Mouse (Mus musculus) liver, embryonic 16.5 days (tissue): Measurements from ENCODE around the gene Gria1. TPM values are rescaled to one million over a fixed set of nuclear protein-coding genes. Genes with fewer than 3 reads are reported as not detected.

Source experiments
- ATAC-seq: fragments of 200-750 bp; cut with Nextera tagmentation; 2 replicates; pipeline ENCODE4 v1.8.0; 2017; ENCODE audit warnings: low read depth, mild to moderate bottlenecking, moderate number of reproducible peaks, moderate library complexity
- H3K27ac ChIP-seq: fragments of 300-500 bp; sonication (generic); 2 replicates; pipeline ENCODE4 v1.5.1; 2014; ENCODE audit warnings: mild to moderate bottlenecking, low read length
- H3K27me3 ChIP-seq: fragments of 300-500 bp; sonication (generic); 2 replicates; pipeline ENCODE4 v1.6.1; 2014; ENCODE audit warnings: low read depth, low read length, mixed read lengths; ENCODE audit not compliant: control insufficient read depth, insufficient read depth
- H3K36me3 ChIP-seq: fragments of 300-500 bp; sonication (generic); 2 replicates; pipeline ENCODE4 v1.6.1; 2014; ENCODE audit warnings: mild to moderate bottlenecking; ENCODE audit not compliant: control insufficient read depth, insufficient read depth
- H3K4me1 ChIP-seq: fragments of 300-500 bp; sonication (generic); 2 replicates; pipeline ENCODE4 v1.6.1; 2014; ENCODE audit warnings: low read depth, low read length, mixed read lengths; ENCODE audit not compliant: control insufficient read depth
- H3K4me2 ChIP-seq: fragments of 300-500 bp; sonication (generic); 2 replicates; pipeline ENCODE4 v1.6.1; 2014; ENCODE audit warnings: low read depth, low read length, mixed read lengths
- H3K4me3 ChIP-seq: fragments of 300-500 bp; sonication (generic); 2 replicates; pipeline ENCODE4 v1.5.1; 2014; ENCODE audit warnings: low read depth, mild to moderate bottlenecking, low read length
- H3K9ac ChIP-seq: fragments of 300-500 bp; sonication (generic); 2 replicates; pipeline ENCODE4 v1.6.1; 2014; ENCODE audit warnings: low read depth, low read length
- H3K9me3 ChIP-seq: fragments of 300-500 bp; sonication (generic); replicated peaks from 2 replicates; pipeline ENCODE4 v1.6.1; 2016; ENCODE audit warnings: low read length; ENCODE audit not compliant: control insufficient read depth
- WGBS: fragments of 180-500 bp; shearing (Covaris S2); extraction: QIAGEN DNeasy Blood & Tissue Kit; methylation state at CpG from one replicate; pipeline ENCODE4 v1.1.7; 2014; ENCODE audit not compliant: insufficient replicate concordance; 5-methylcytosine and 5-hydroxymethylcytosine counted together
- polyA plus RNA-seq: library from polyadenylated mRNA; unstranded; fragments of >200 nt; fragmentation: Nextera tagmentation; extraction: Ambion mirVana; gene quantifications from 2 replicates; pipeline ENCODE4 v1.2.1, GENCODE M21; 2015

The Gria1 gene
- polyA plus RNA-seq, 1 experiment from 2014 or later = 0.06 TPM

GRCm38 (mm10) chr11:57271687-57272086 is 260.5 kb downstream of the Gria1 start:
- Histone ChIP-seq H3K9ac (no peak overlapping the region), H3K4me3 (no peak overlapping the region), H3K36me3 (no peaks in the 10 kb centered on the region), H3K4me2 (no peak overlapping the region), H3K27me3 (no peaks in the 10 kb centered on the region), H3K9me3 (no peaks in the 10 kb centered on the region), H3K27ac (no peak overlapping the region), H3K4me1 (no peaks in the 10 kb centered on the region)
- ATAC-seq = no peak
- 73% methylated on average over 8 of the region's 8 CpGs for WGBS

- H3K27ac ChIP-seq = no peak overlapping the region
- no peak overlapping the region for H3K4me3 ChIP-seq
- ATAC-seq = no peak
- no peak overlapping the region for H3K4me2 ChIP-seq
- no peaks in the 10 kb centered on the region for H3K27me3 ChIP-seq
- H3K36me3 ChIP-seq = no peaks in the 10 kb centered on the region
- no peaks in the 10 kb centered on the region for H3K4me1 ChIP-seq
- WGBS = 61% methylated on average over 4 of the region's 4 CpGs
- no peak overlapping the region for H3K9ac ChIP-seq
- H3K9me3 ChIP-seq = no peaks in the 10 kb centered on the region
Observed at GRCm38 (mm10) chr11:57274687-57275086, 263.5 kb downstream of the Gria1 start.

GRCm38 (mm10) chr11:57278056-57278455 is 266.9 kb downstream of the Gria1 start:
- Histone ChIP-seq H3K36me3 (no peaks in the 10 kb centered on the region), H3K27me3 (no peaks in the 10 kb centered on the region), H3K4me1 (no peaks in the 10 kb centered on the region), H3K9ac (no peak overlapping the region), H3K9me3 (no peaks in the 10 kb centered on the region), H3K27ac (no peak overlapping the region), H3K4me3 (no peak overlapping the region), H3K4me2 (no peak overlapping the region)
- ATAC-seq = no peak
- 35% methylated on average over 10 of the region's 10 CpGs for WGBS

- Histone ChIP-seq H3K4me1 (no peaks in the 10 kb centered on the region), H3K27ac (no peak overlapping the region)
- no peak for ATAC-seq
Observed at GRCm38 (mm10) chr11:57286119-57286518, 274.9 kb downstream of the Gria1 start.

GRCm38 (mm10) chr11:57297376-57297775 is 286.2 kb downstream of the Gria1 start:
- no peak for ATAC-seq
- Histone ChIP-seq H3K4me3 (no peak overlapping the region), H3K4me1 (no peaks in the 10 kb centered on the region), H3K36me3 (no peaks in the 10 kb centered on the region), H3K9me3 (no peaks in the 10 kb centered on the region), H3K4me2 (no peak overlapping the region), H3K27me3 (no peaks in the 10 kb centered on the region), H3K9ac (no peak overlapping the region), H3K27ac (no peak overlapping the region)
- 82% methylated on average over 8 of the region's 8 CpGs for WGBS

More at GRCm38 (mm10) chr11:57286119-57286518, 274.9 kb downstream of the Gria1 start:
- Histone ChIP-seq H3K4me2 (no peak overlapping the region), H3K9ac (no peak overlapping the region), H3K9me3 (no peaks in the 10 kb centered on the region), H3K4me3 (no peak overlapping the region), H3K36me3 (no peaks in the 10 kb centered on the region), H3K27me3 (no peaks in the 10 kb centered on the region)
- WGBS = 49% methylated on average over 2 of the region's 2 CpGs

- Histone ChIP-seq H3K4me1 (no peaks in the 10 kb centered on the region), H3K4me3 (no peak overlapping the region), H3K9me3 (no peaks in the 10 kb centered on the region), H3K9ac (no peak overlapping the region), H3K4me2 (no peak overlapping the region), H3K27me3 (no peaks in the 10 kb centered on the region), H3K27ac (no peak overlapping the region), H3K36me3 (no peaks in the 10 kb centered on the region)
- WGBS = 65% methylated on average over 2 of the region's 2 CpGs
- no peak for ATAC-seq
Observed at GRCm38 (mm10) chr11:57298263-57298662, 287.1 kb downstream of the Gria1 start.

GRCm38 (mm10) chr11:57298665-57299064 is 287.5 kb downstream of the Gria1 start:
- no peak overlapping the region for H3K9ac ChIP-seq
- no peak overlapping the region for H3K4me2 ChIP-seq

GRCm38 (mm10) chr11:57303602-57304001 is 292.4 kb downstream of the Gria1 start:
- Histone ChIP-seq H3K27ac (no peak overlapping the region), H3K9me3 (no peaks in the 10 kb centered on the region), H3K4me2 (no peak overlapping the region), H3K36me3 (no peaks in the 10 kb centered on the region), H3K9ac (no peak overlapping the region), H3K4me1 (no peaks in the 10 kb centered on the region), H3K4me3 (no peak overlapping the region), H3K27me3 (no peaks in the 10 kb centered on the region)
- WGBS = 73% methylated on average over 1 of the region's 1 CpGs
- no peak for ATAC-seq

More at GRCm38 (mm10) chr11:57298665-57299064, 287.5 kb downstream of the Gria1 start:
- Histone ChIP-seq H3K27ac (no peak overlapping the region), H3K4me3 (no peak overlapping the region), H3K4me1 (no peaks in the 10 kb centered on the region), H3K36me3 (no peaks in the 10 kb centered on the region), H3K9me3 (no peaks in the 10 kb centered on the region), H3K27me3 (no peaks in the 10 kb centered on the region)
- no peak for ATAC-seq

GRCm38 (mm10) chr11:57306116-57306515 is 294.9 kb downstream of the Gria1 start:
- WGBS = 66% methylated on average over 2 of the region's 2 CpGs
- Histone ChIP-seq H3K36me3 (no peaks in the 10 kb centered on the region), H3K9me3 (no peaks in the 10 kb centered on the region), H3K4me1 (no peaks in the 10 kb centered on the region), H3K4me2 (no peak overlapping the region), H3K9ac (no peak overlapping the region), H3K27me3 (no peaks in the 10 kb centered on the region), H3K4me3 (no peak overlapping the region), H3K27ac (no peak overlapping the region)
- ATAC-seq = no peak
